Mouse (Mus musculus) left cerebral cortex, postnatal 36 days (tissue): Measurements from ENCODE around the gene Runx1. TPM values are rescaled to one million over a fixed set of nuclear protein-coding genes. Genes with fewer than 3 reads are reported as not detected.

Source experiments
- DNase-seq, 2 experiments: peaks; one replicate each; pipeline ENCODE4 v3.0.0; 2021 to 2022; ENCODE audit warnings: low spot score in 2 of 2, mixed read lengths in 1 of 2
- intact Hi-C: fragments of 180-260 bp; cut with DNase I; formaldehyde crosslinking; loops from one replicate; pipeline ENCODE4 v1.15.1; 2025
- total RNA-seq, 2 experiments: library from RNA; stranded (reverse); gene quantifications; 2 replicates each; pipeline ENCODE4 v1.2.3; 2021

Runx1 gene
- total RNA-seq, 2 experiments from 2014 or later: 1.1 TPM

GRCm38 (mm10) chr16:92803076-92803580 is 22.8 kb downstream of the Runx1 start:
- intact Hi-C loops: no loop called here
- DNase-seq: no peak

DNA sequence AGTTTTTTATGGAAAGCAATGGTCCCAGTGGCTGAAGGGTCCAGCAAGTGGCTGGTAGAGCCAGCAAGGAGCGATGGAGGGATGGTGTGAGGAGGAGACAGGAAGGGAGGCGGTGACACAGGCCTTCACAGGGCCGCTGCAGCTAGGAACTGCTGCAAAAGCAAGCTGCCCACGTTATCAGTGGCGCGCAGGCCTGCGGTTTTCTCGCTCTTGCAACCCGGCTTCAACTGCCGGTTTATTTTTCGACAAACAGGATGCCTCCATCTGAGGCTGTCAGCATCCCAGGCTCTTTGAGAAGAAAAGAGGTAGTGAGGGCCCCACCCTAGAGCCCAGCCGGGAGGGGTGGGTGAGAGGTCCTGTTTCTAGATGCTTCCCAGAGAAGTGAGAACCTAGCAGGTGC is 24.4 kb downstream of the Runx1 start:
- no peak for DNase-seq
- intact Hi-C loops: no loop called here

GRCm38 (mm10) chr16:92800845-92801244 is 25.1 kb downstream of the Runx1 start:
- intact Hi-C loops: no loop called here
- no peak for DNase-seq

DNA sequence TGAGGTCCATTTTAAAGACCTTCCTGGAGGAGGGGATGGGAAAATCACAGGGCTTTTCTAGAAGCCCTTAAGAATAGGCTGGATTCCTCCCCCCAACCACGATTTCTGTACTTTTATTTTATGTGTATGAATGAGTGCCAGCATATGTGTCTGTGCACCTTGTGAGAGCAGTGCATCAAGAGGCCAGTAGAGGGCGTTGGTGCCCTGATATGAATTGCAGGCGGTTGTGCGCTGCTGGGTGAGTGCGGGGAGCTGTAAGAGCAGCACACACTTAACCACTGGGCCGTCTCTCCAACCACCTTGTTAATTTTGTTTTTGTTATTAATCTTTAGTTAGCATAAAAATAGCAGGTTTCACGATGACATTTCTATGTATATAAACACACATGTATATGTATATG is 26.0 kb downstream of the Runx1 start:
- no peak for DNase-seq
- intact Hi-C loops: no loop called here

GRCm38 (mm10) chr16:92794197-92794596 is 31.8 kb downstream of the Runx1 start:
- DNase-seq: no peak
- intact Hi-C loops: no loop called here

DNA sequence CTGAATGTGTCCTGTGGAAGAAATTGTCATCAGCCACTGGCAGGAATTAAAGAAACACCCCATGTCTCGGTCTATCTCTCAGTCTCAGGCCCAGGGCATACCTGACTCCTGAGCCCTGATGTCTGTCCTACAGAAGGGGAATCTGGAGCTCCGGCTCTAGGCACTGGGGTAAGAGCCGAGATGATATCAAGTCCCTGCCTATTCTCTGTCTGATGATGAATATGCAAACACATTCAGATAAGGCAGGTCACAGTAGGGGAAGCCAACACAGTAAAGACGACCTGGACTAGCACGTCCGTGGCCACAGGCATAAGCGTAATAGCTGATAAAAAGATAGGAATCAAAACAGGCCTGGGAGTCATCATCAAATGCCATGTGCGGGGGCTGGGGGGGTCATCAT is 32.2 kb downstream of the Runx1 start:
- intact Hi-C loops: no loop called here
- no peak for DNase-seq

- intact Hi-C loops: no loop called here
- DNase-seq: no peak
Observed at GRCm38 (mm10) chr16:92792905-92793304, 33.0 kb downstream of the Runx1 start.

DNA sequence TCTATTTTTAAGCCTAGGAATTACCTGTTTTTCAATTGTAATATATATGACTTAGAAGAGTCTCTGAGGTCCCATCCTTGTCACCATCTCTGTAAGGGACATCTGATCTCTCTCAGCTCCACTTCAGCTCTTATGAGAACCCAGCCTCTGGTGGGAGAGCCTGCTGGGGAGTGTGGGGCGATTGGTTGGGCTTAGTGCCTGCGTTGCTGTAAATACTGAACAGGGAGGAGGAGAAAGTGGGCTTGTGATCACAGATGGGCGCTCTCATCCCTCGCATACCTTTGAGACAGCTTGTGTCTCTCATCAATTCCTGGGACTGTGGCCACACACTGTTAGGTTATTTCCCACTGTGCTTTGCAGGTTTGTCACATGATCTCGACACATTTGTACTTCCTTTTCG is 35.3 kb downstream of the Runx1 start:
- no peak for DNase-seq
- intact Hi-C loops: no loop called here

DNA sequence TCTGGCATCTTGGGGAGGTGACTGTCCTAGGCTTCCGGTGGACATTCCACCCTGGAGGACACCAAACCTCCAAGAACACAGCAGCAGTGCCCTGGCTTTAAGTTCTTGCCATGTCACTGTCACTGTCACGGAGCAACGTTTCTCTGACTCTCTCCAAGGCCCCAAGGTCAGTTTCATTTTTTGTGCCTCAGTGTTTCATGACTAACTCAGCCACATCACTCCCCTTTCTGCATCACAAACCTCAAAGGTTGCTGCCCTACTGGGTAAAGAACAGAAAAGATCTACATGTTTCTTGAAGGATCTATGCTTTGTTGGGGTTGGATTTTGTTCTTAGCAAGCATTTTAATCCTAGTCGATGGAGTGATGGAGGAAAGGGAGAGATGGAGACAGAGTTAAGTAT is 36.1 kb downstream of the Runx1 start:
- intact Hi-C loops: no loop called here
- no peak for DNase-seq

DNA sequence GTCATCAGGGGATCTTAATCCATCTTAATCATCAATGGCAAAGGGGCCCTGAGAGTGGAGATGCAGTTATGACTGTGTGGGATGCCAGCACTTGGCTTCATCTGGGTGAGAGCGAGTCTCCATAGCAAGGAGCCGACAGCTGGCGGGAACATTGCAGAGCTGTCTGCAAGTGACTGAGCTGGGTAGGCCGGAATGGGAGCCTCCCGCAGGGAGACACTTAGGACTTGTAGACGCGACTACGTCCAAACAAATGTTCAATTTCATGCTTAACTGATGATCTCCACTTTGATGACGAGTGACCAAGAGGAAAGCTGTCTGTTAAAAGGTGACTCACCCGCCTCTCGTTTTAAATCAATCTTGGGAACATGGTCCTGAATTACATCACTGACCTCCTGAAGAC is 37.5 kb downstream of the Runx1 start:
- intact Hi-C loops: no loop called here
- peak in 1 of 2 experiments; percentile 25 for DNase-seq

DNA sequence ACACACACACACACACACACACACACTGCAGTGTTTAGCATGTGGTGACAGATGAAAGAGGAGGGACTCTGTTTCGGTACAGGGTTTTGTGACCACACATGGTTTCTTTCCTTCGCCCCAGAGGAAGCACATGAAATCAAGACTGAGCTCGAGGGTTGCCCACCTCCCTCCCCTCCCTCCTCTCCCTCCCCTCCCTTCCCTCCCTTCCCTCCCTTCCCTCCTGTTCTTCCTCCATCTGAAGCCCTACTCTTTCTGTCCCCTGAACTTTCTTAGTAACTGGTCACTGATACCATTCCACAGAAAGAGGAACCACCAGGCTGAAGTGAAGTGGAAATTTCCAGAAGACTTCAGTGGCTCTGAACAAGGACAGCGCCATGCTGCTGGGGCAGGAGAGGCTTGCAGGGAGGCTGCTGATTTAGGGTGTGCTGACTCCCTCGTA is 39.0 kb downstream of the Runx1 start:
- no peak for DNase-seq
- intact Hi-C loops: no loop called here

GRCm38 (mm10) chr16:92786276-92786882 is 39.6 kb downstream of the Runx1 start:
- intact Hi-C loops: no loop called here
- DNase-seq: no peak

DNA sequence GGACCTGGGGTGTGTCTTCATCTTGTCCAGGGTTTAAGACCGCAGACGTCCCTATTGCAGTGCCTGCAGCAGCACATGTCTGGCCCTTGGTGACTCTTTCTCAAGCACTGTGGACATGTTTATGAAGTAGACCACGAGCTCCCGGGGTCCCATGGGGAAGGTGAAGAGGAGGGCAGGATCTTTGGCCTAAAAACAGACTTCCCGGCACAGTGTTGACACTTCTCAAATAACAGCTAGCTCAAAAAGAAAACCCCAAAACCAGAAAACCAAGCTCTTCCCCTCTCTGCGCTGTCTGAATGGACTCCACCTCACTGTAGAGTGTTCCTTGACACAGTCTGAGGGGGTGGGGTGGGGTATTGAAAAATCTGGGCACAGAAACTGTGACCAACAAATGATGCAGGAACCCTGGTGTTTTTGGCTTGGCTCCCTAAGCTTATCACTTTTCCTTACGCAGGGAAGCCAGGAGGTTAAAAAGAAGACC is 42.3 kb downstream of the Runx1 start:
- intact Hi-C loops: no loop called here
- no peak for DNase-seq

DNA sequence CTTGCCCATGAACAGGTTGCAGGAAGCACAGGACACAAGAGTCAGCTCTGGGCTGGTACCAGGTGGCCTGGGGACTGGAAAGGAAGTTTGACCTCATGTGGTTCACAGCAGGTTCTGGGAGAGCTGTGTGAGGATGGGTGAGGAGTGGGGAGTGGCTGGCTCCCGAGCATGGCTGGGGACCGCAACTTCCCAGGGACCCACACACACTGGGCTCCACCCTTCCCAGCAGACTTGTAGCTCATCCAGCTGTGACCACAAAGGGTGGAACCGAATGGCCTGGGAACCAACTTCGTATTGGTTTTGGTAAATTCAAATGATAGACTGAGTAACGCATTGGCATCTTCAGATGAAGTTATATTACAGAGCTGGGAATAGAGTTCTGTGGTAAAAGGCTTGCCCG is 43.5 kb downstream of the Runx1 start:
- intact Hi-C loops: no loop called here
- no peak for DNase-seq

GRCm38 (mm10) chr16:92779896-92780435 is 46.0 kb downstream of the Runx1 start:
- intact Hi-C loops: no loop called here
- DNase-seq: no peak

DNA sequence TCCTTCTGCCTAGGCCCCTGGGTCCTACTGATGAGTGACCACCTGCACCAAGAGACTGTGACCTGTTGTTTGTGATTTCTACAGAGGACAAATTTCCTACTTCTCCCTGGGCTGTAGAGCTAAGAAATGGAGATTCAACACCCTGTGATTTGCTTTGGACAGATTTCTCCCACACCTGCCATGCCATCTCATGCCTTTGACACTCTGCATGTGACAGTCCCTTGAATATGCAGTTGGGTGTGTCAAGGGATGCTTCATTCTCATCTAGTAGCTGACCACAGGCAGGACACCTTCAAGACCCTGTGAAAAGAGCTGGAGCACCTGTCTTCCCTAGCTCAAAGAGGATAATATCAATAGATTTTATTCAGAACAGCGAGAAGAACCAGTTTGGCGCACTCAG is 46.8 kb downstream of the Runx1 start:
- intact Hi-C loops: no loop called here
- DNase-seq: no peak

DNA sequence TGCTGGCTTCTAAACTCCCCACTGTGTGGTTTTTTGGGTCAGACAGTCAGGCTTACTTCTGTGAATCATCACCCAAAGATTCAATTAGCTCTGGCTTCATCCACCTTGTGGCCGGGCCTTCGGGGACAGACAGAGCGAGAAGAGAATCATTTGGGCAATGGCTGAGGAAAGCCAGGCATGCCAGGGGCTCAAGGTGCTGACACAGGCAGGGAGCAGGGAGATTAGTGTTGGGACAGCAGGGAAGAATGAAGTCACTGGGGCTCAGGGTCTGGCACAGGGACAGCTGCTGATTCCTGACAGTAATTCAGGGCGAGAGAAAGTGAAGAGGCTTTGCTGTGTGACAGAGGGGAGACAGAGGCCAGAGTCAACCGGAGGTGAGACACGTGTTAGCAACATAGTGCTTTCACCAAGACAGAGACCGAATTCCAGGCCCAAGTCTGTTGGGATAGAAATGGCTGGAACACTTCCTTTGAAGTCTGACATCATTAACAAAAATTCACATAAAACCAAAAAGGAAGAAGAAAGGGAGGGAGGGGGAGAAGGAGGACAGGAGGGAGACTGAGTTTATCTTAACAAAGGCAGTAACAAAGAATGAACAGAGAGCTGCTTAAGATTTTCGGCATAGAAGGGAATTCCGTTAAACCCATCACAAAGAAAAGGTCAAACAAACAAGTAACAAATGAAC is 47.7 kb downstream of the Runx1 start:
- DNase-seq: no peak
- intact Hi-C loops: no loop called here

- DNase-seq: no peak
- intact Hi-C loops: no loop called here
Observed at GRCm38 (mm10) chr16:92767862-92768261, 58.1 kb downstream of the Runx1 start.

DNA sequence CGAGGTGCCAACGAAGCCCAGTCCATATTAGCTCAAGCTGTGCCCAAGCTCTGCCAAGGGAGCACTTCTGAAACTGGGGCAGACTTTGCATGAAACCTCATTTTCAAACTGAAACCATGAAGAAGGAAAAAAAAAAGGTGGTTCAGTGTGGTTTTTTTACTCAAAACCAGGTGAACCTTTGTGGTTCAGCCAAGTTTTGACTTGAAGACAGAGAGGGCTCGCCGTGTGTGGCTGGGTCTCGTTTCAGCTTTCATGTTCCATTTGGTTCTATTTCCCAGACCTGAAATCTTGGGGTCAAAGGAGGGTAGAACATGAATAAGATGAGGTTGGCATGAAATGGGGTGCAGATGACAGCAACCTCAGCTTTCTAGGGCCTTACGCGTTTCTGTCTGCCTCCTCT is 58.5 kb downstream of the Runx1 start:
- intact Hi-C loops: no loop called here

GRCm38 (mm10) chr16:92764741-92765396 is 61.1 kb downstream of the Runx1 start:
- intact Hi-C loops: no loop called here
- no peak for DNase-seq

More for the DNA sequence above, 58.5 kb downstream of the Runx1 start:
- DNase-seq: no peak

GRCm38 (mm10) chr16:92763666-92764065 is 62.3 kb downstream of the Runx1 start:
- intact Hi-C loops: no loop called here
- no peak for DNase-seq
